Mouse (Mus musculus) naive thymus-derived CD4-positive, alpha-beta T cell, adult 5 months (primary cell): ENCODE data around the gene Polr2b. TPM values are rescaled to one million over a fixed set of nuclear protein-coding genes. Genes with fewer than 3 reads are reported as not detected.

Experiments used
- polyA plus RNA-seq: library from polyadenylated mRNA; unstranded; fragments of 100-300 nt; shearing (Covaris generic); gene quantifications from one replicate; pipeline ENCODE4 v1.2.1, GENCODE M21; 2017

Gene Polr2b
- 43.4 TPM for polyA plus RNA-seq

DNA sequence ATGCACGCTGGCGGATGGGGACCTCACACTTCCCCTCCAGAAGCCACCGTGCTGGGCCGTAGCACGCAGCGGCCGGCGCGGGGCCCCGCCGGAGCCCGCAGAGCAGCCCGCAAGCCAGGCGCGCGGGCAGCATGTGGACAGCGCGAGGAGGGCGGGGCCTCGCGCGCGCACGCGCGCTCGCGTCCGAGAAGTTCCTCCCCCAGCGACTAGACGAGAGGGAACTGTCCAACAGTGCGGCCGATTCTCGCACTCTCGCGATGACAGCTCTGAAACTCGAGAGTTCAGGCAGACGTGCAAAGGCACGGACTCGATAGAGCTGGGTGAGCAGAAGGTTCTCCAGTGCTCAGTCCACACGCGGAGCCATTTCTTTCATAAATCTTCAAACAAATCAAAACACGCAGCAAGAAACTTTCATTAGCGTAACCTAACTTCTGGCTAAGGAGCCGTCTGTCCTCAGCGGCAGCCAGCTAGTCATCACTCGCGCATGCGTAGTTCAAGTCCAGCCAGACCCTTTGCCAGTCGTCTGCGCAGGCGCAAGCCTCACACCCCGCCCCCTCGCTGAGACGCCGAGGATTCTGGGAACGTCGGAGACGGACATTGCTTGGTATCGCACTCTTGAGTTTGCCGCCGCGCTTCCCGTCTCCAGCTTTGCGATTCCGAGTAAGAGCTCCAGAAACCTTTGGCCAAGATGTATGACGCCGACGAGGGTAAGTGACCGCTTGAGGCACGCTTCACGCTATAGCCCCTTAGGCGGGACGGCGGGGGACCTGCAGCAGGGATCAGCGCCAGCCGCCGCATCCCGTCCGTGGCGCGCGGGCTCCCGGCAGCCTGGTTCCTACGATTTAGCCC is at the start of gene Polr2b, which contains the start of gene Noa1:
Gene Polr2b (plus strand): TSS at position 224 of the 849 bp plus-strand sequence.
Gene Noa1 (minus strand): TSS at position 161 of the 849 bp plus-strand sequence.

GRCm38 (mm10) chr5:77265081-77265670 is 44.8 kb upstream of the Polr2b start, which contains the start of gene Rest:
Gene Rest (plus strand): TSS chr5:77265491.

Other genes starting within 250 kb of the Polr2b start
- gene Hopx, start 195.0 kb upstream of the Polr2b start, polyA plus RNA-seq = 42.1 TPM
- gene Spink2, start 98.7 kb upstream of the Polr2b start, polyA plus RNA-seq = not detected
- 26.2 TPM for gene Rest, start 44.7 kb upstream of the Polr2b start, polyA plus RNA-seq
- gene Noa1, start 63 bp upstream of the Polr2b start, polyA plus RNA-seq = 26.8 TPM
- gene Igfbp7, start 97.9 kb downstream of the Polr2b start, polyA plus RNA-seq = not detected